Mouse (Mus musculus) forebrain, postnatal 0 days (tissue): ENCODE measurements around the gene 1700029F12Rik. TPM values are rescaled to one million over a fixed set of nuclear protein-coding genes. Genes with fewer than 3 reads are reported as not detected.

Experiments
- ATAC-seq: fragments of 200-750 bp; cut with Nextera tagmentation; 2 replicates; pipeline ENCODE4 v1.8.0; 2017; ENCODE audit warnings: mild to moderate bottlenecking, moderate library complexity
- DNase-seq: peaks from one replicate; pipeline ENCODE4 v3.0.0-alpha.2; 2015
- H3K27ac ChIP-seq: fragments of 300-500 bp; sonication (generic); 2 replicates; pipeline ENCODE4 v1.5.1; 2014; ENCODE audit warnings: low read depth, mild to moderate bottlenecking, antibody characterized with exemption, low read length, moderate library complexity, mixed read lengths
- H3K27me3 ChIP-seq: fragments of 300-500 bp; sonication (generic); 2 replicates; pipeline ENCODE4 v1.6.1; 2014; ENCODE audit warnings: mild to moderate bottlenecking, low read length, mixed read lengths; ENCODE audit not compliant: insufficient read depth
- H3K36me3 ChIP-seq: fragments of 300-500 bp; sonication (generic); 2 replicates; pipeline ENCODE4 v1.6.1; 2014; ENCODE audit warnings: mild to moderate bottlenecking, moderate library complexity; ENCODE audit not compliant: insufficient read depth
- H3K4me1 ChIP-seq: fragments of 300-500 bp; sonication (generic); 2 replicates; pipeline ENCODE4 v1.6.1; 2014; ENCODE audit warnings: antibody characterized with exemption; ENCODE audit not compliant: insufficient read depth
- H3K4me2 ChIP-seq: fragments of 300-500 bp; sonication (generic); 2 replicates; pipeline ENCODE4 v1.6.1; 2014; ENCODE audit warnings: low read depth, mild to moderate bottlenecking, moderate library complexity
- H3K4me3 ChIP-seq: fragments of 300-500 bp; sonication (generic); 2 replicates; pipeline ENCODE4 v1.5.1; 2014; ENCODE audit warnings: low read depth, low read length, mixed read lengths
- H3K9ac ChIP-seq: fragments of 300-500 bp; sonication (generic); 2 replicates; pipeline ENCODE4 v1.6.1; 2014; ENCODE audit warnings: mild to moderate bottlenecking
- H3K9me3 ChIP-seq: fragments of 300-500 bp; sonication (generic); 2 replicates; pipeline ENCODE4 v1.6.1; 2016; ENCODE audit warnings: low read length
- CTCF ChIP-seq: sonication (generic); IDR thresholded peaks from 2 replicates; pipeline ENCODE4 v1.5.1; 2016; ENCODE audit warnings: antibody characterized with exemption, control low read depth, low read depth
- WGBS: fragments of 180-500 bp; shearing (Covaris S2); extraction: QIAGEN DNeasy Blood & Tissue Kit; methylation state at CpG from one replicate; pipeline ENCODE4 v1.1.7; 2014; 5-methylcytosine and 5-hydroxymethylcytosine counted together
- polyA plus RNA-seq: library from polyadenylated mRNA; unstranded; fragments of >200 nt; fragmentation: Nextera tagmentation; extraction: Ambion mirVana; gene quantifications from 2 replicates; pipeline ENCODE4 v1.2.1, GENCODE M21; 2015
- total RNA-seq: library from RNA; depleted of rRNA; stranded (reverse); fragments of >200 nt; gene quantifications from 2 replicates; pipeline ENCODE4 v1.2.3, GENCODE M21; 2014

Gene 1700029F12Rik
- total and polyA plus RNA-seq, 2 experiments from 2014 or later, result not detected

GRCm38 (mm10) chr13:96990045-96990444, 44.1 kb downstream of the 1700029F12Rik start:
- WGBS, result 90% methylated on average over 3 of the region's 3 CpGs
- Histone ChIP-seq H3K4me2 (no peak overlapping the region), H3K27me3 (no peaks in the 10 kb centered on the region), H3K9me3 (no peaks in the 10 kb centered on the region), H3K27ac (no peak overlapping the region), H3K9ac (no peak overlapping the region), H3K36me3 (no peaks in the 10 kb centered on the region), H3K4me1 (no peaks in the 10 kb centered on the region), H3K4me3 (no peak overlapping the region)
- TF ChIP-seq CTCF, result no peak
- DNase-seq (no peak), ATAC-seq (no peak)

DNA sequence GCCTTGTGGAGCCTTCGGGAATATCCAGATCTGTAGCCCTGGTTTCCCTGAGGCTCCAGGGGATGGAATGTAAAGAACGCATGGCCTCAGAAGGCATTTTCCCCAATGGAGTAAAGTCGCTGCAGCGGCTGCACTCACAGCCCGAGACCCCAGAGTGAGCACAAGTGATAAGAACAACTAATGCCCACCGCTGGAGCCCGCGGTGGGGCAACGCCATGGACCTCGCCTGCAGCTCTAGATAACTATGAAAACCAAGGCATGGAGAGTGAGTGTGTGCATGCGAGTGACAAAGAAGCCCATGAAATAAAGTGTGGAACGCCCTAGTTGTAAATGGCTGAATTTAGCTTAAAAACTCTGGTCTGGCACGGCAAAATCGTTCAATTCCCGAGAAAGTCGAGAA, 45.0 kb downstream of the 1700029F12Rik start:
- H3K27ac ChIP-seq, result no peak overlapping the region
- no peak overlapping the region for H3K4me2 ChIP-seq
- no peak for ATAC-seq
- no peaks in the 10 kb centered on the region for H3K4me1 ChIP-seq
- TF ChIP-seq CTCF, result no peak
- WGBS, result 98% methylated on average over 16 of the region's 16 CpGs
- H3K4me3 ChIP-seq, result no peak overlapping the region
- DNase-seq, result no peak
- H3K9me3 ChIP-seq, result no peaks in the 10 kb centered on the region
- H3K36me3 ChIP-seq, result no peaks in the 10 kb centered on the region
- no peak overlapping the region for H3K9ac ChIP-seq
- no peaks in the 10 kb centered on the region for H3K27me3 ChIP-seq

- DNase-seq, result no peak
- TF ChIP-seq CTCF, result no peak
Measured at GRCm38 (mm10) chr13:96985599-96986275, 48.4 kb downstream of the 1700029F12Rik start.

DNA sequence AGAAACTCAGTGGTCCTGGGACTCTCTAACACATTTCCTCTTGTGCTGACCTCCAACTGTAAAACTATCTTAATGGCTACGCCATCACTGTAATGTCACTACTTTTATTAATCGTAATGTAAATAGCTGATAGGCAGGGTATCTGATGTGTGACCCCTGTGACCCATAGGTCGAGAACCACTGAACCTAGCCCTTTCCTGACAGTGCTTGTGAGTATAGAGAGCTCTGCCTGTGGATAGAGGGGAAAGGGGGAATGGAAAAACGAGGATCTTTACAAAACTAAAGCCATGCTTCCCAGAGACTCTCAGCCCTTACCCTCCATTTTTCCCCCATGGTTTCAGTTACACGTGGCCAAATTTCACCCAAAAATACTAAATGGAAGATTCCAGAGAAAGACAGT, 49.5 kb downstream of the 1700029F12Rik start:
- H3K4me2 ChIP-seq, result no peak overlapping the region
- no peaks in the 10 kb centered on the region for H3K27me3 ChIP-seq
- no peak for DNase-seq
- no peak overlapping the region for H3K27ac ChIP-seq
- H3K4me3 ChIP-seq, result no peak overlapping the region
- no peaks in the 10 kb centered on the region for H3K9me3 ChIP-seq
- no peaks in the 10 kb centered on the region for H3K4me1 ChIP-seq
- WGBS, result 83% methylated on average over 5 of the region's 5 CpGs
- no peak for TF ChIP-seq CTCF
- ATAC-seq, result no peak
- no peaks in the 10 kb centered on the region for H3K36me3 ChIP-seq
- no peak overlapping the region for H3K9ac ChIP-seq

More at GRCm38 (mm10) chr13:96985599-96986275, 48.4 kb downstream of the 1700029F12Rik start:
- H3K4me3 ChIP-seq, result no peak overlapping the region
- H3K9ac ChIP-seq, result no peak overlapping the region
- H3K27ac ChIP-seq, result no peak overlapping the region
- no peaks in the 10 kb centered on the region for H3K36me3 ChIP-seq
- no peaks in the 10 kb centered on the region for H3K9me3 ChIP-seq
- WGBS, result 66% methylated on average over 12 of the region's 12 CpGs
- H3K4me2 ChIP-seq, result no peak overlapping the region
- H3K4me1 ChIP-seq, result no peaks in the 10 kb centered on the region
- no peaks in the 10 kb centered on the region for H3K27me3 ChIP-seq
- ATAC-seq, result no peak

- TF ChIP-seq CTCF, result no peak
- ATAC-seq (no peak), DNase-seq (no peak)
- Histone ChIP-seq H3K4me1 (no peaks in the 10 kb centered on the region), H3K36me3 (no peaks in the 10 kb centered on the region), H3K27me3 (no peaks in the 10 kb centered on the region), H3K4me3 (0 out of 2 replicates have a peak overlapping the region, but pooled peaks have one; percentile 2), H3K27ac (no peak overlapping the region), H3K9ac (no peak overlapping the region), H3K9me3 (no peaks in the 10 kb centered on the region), H3K4me2 (no peak overlapping the region)
- WGBS, result 63% methylated on average over 26 of the region's 26 CpGs
Measured at GRCm38 (mm10) chr13:96983251-96984126, 50.7 kb downstream of the 1700029F12Rik start.

DNA sequence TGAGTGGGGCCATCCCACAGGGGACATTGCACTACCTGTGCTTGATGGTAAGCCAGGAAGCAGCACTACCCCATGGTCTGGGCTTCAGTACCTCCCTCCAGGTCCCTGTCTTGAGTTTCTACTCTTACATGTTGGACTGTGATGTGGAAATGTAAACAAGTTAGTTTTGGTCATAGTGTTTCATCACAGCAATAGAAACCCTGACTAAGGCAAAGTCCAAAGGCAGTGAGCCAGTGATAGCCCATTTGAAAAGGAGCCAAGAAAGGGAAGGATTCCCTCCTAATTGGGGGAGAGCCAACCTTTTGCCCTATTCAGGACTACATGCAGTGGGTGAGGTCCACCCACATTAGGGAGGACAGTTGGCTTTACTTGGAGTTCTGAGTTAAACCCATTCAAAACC, 53.6 kb downstream of the 1700029F12Rik start:
- no peak for ATAC-seq
- Histone ChIP-seq H3K27me3 (no peaks in the 10 kb centered on the region), H3K36me3 (no peaks in the 10 kb centered on the region), H3K9me3 (no peaks in the 10 kb centered on the region), H3K4me2 (no peak overlapping the region), H3K4me1 (no peaks in the 10 kb centered on the region), H3K4me3 (no peak overlapping the region), H3K9ac (no peak overlapping the region), H3K27ac (no peak overlapping the region)
- no peak for DNase-seq
- no peak for TF ChIP-seq CTCF

DNA sequence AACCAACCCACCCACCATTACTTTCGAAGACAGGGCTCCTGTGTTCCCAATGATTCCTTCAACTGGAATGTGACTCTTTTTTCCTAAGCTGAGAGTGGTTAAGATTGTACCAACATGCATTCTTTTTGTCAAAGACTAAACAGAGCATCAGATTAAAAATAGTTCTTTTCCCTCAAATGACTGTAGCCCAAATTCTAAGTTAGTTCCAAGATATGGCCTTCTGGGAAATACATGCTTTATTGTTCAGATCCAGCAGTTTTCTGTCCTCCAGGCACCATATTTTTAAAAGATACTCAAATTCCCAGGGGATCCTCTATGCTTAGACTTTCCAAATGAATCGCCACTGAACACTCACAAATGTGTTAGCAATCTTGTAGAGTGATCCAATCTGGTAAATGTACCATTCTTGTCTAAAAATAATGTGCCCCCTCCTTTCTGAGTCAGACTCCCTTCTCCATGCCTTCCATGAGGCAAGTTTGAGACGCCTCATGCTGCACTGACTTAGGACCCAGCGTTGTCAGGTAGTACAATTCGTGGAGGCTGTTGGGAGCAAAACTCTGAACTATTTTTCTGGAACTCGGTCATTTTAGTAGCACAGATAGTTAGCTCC, 57.1 kb downstream of the 1700029F12Rik start:
- Histone ChIP-seq H3K27me3 (no peaks in the 10 kb centered on the region), H3K4me1 (no peaks in the 10 kb centered on the region), H3K27ac (no peak overlapping the region), H3K4me3 (no peak overlapping the region), H3K9me3 (no peaks in the 10 kb centered on the region), H3K9ac (no peak overlapping the region), H3K36me3 (no peaks in the 10 kb centered on the region), H3K4me2 (no peak overlapping the region)
- no peak for TF ChIP-seq CTCF
- DNase-seq (no peak), ATAC-seq (no peak)
- WGBS, result 92% methylated on average over 6 of the region's 6 CpGs
